Mouse (Mus musculus) B cell, adult 2 months (primary cell): ENCODE data around the gene Mtcl1.
"Not testable (repeated sequence)": the region's sequence is repeated elsewhere in the genome, so short reads cannot be mapped to it uniquely, and the experiment has no call there.

Source experiments
- DNase-seq, 2 experiments: peaks; one replicate each; pipeline ENCODE4 v3.0.0; 2022

The Mtcl1 gene

DNA sequence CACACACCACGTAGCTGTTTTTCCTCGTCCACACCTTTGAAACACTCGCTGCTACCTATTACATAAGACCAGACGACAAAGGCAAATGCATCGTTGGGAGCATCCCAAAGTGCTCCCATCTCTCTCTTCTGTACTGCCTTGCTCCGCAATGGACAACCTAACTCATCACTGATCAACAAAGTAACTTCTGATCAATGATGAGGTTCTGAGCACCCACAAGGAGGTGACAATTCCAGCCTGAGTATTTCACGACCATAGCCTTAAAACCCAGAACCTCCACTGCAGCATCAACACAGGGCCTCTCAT is 2.6 kb downstream of the Mtcl1 start:
- DNase-seq, result no peak

GRCm38 (mm10) chr17:66446196-66447006 is 3.1 kb downstream of the Mtcl1 start:
- no peak for DNase-seq

DNA sequence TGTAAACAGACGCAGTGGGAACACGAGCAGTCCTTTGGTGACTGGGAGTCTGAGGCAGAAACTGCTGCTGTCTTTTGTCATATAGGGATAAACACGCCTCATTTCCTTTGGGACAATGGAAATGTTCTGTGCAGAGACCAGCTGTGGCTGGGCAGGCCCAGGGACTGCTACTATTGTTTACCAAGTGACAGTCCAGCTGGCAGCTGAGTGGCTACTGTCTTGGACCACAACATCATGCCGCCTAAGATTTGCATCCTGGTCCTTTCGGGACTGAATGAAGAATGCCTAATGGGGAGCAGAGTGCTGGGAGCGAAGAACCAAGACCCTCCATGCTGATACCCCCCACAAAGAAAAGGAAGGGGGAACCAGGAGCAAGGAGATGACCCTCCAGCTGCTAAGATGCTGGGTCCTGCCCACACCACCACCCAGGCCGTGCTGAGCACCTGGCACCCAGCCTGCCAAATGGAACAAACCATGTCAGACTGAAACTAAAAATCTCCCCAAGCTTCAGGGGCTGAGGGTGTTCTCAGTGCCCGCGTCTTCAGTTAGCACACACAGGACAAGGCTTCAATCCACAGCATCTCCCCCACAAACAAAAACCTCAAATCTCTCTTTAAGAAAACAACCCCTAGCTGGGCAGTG is 5.4 kb downstream of the Mtcl1 start:
- no peak for DNase-seq

GRCm38 (mm10) chr17:66439888-66440287 is 9.7 kb downstream of the Mtcl1 start:
- no peak for DNase-seq

DNA sequence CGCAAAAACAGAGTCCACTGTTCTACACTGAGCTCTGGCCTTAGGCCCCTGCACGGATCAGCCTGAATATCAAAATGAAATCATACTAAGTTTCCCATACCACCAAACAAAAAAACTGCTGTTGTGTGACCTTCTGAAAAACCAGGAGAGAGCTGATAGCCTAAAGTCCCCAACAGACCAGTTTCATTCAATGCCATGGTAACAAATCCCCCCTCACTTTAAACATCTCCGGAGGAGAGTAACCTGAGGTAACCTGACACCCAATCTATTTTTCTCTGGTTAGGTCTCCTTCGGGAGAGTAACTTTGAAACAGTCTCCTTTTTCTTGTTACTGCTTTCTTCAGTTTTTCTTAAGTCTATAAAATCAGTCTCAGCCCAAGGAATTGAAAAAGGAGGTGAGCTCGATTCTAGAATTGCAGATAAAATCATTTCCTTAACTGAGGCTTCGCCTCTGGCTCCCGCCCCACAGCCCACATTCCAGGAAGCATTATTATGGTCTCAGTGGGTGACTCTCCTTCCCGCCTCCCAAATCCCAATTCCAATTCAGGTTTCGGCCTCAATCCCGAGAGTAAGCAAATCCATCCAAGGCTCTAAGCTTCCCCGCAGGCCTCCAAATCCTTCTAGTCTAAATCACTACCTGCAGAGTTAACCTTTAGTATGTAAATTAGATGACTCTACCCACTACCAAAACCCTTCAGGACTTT is 10.3 kb downstream of the Mtcl1 start:
- DNase-seq, result no peak

DNA sequence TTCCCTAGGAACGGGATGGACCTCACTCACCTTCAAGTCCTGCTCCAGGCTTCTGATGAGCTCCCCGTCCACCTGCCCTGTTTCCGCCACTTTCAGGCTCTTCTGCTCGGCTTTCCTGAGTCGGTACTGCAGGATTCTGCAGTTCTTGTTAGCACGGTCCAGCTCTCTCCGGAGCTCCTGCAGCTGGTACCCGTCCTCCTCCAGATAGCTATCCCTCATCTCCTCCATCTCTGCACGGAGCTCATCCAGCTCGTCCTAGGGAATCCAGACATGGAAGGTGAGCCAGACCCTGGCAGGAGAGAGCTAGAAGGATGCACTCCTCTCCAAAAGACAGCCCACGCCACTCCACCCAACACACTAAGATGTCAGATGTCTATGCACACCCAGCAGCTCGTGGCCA is 11.4 kb downstream of the Mtcl1 start:
- no peak for DNase-seq

- no peak for DNase-seq
Observed at GRCm38 (mm10) chr17:66436811-66437210, 12.7 kb downstream of the Mtcl1 start.

DNA sequence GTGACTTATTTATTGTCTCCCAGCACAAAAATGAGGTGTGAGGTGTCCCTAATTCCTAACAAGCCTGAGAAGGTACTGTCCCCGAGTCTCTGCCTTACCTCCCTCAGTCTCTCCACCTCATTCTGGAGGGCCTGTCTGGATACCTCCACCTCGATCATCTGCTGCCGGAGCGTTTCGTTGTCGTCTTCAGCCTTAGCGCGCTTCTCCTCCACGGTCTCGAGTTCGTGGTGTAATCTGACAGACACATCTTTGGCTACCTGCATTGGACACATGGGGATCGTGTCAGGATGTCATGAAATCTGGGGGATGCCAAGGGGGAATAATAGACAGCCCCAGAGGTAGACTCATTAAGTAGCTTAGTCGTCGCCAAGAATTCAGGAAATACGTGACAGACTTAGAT is 13.6 kb downstream of the Mtcl1 start:
- DNase-seq, result no peak

DNA sequence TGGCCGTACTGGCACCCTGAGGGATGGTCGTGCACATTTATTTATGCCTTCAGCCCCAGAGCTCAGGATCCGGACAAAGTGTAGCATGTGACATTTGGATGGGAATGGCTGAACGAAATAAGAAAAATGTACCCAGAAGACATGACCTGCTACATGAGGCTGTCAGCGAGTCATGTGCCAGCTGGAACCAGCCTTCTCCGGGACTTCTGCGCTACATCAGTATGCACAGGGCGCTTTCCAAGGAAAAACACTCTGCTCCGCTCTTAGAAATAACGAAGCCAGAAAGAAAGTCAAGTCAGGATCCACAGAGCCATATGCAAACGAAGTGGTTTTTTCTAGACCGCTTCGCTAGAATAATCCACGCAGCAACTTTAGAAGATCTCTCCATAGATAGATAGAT is 14.5 kb downstream of the Mtcl1 start:
- no peak for DNase-seq

- DNase-seq, result no peak
Observed at GRCm38 (mm10) chr17:66434566-66434965, 15.0 kb downstream of the Mtcl1 start.

DNA sequence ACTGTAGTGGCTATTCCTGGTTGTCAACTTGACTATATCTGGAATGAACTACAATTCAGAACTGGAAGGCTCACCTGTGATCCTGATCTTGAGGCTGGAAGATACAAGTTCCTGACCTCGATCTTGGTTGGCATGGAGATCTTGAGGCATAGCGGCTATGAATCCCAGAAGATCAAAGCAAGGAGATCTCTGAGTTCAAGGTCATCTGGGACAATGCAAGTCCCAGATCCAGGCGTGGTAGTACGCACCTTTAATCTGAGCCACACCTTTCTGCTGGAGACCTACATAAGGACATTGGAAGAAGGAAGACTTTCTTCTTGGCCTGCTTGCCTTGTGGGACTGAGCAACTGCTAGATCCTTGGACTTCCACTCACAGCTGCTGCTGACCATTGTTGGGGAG is 24.9 kb downstream of the Mtcl1 start:
- DNase-seq, result not testable (repeated sequence)

- no peak for DNase-seq
Observed at GRCm38 (mm10) chr17:66419421-66419820, 30.1 kb downstream of the Mtcl1 start.

GRCm38 (mm10) chr17:66417748-66418147 is 31.8 kb downstream of the Mtcl1 start:
- no peak for DNase-seq

DNA sequence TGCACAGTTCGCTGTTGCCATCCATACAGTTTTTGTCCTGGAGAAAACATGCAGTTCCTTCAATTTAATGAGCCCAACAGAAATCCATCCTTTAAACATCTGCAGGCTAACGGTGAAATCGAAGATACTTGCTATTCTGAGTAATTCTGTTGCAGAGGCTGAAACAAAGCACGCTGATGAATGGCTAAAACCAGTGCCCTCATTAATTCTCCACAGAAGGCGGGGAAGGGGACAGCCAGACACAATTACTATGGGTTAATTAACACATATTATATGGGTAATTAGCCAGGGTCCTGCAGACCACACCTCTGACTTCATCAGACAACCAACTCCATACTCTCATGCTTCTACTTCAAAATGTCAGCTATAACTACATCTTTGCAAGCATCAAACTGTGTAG is 32.2 kb downstream of the Mtcl1 start:
- DNase-seq, result no peak

DNA sequence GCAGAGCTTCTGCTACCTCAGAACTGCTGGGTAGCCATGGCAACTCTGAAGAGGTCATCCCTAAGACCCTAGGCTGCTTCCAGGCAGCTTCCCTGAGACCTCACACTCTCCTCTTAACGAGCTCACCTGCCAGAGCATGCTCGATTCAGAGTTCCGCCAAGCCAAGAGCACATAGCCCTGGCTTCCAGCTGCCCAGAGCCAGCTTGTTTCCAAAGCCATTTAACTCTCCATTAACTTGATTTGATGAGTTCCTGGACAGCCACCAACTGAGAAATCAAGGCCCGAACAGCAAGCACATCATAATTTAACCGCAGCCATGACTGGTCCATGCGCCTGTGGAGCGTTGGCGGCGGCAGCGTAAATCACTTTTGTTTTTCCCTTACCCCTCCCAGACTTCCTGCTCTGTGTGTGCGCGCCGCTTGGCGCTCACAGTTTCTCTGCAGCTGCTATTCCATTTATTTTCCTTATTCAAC is 32.7 kb downstream of the Mtcl1 start:
- no peak for DNase-seq

DNA sequence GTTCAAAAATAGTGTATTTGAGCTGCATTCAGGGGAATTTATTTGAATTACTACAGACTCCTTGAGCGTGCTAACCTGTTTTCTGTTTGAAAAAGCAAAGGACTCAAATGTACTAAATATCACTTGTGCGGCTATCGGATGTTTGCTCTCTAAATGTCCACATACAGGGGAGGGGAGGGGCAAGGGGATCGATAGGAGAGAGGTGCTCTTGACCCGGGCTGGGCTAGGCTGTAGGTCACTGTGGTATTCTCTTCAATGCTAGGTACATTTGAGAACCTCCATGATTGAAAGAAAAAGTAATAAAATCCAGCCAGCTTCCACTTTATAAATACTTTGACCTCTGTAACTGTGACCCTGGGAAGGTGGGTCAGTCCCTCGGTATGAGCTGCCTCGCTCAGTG is 33.1 kb downstream of the Mtcl1 start:
- DNase-seq, result no peak

GRCm38 (mm10) chr17:66414331-66414730 is 35.2 kb downstream of the Mtcl1 start:
- no peak for DNase-seq

DNA sequence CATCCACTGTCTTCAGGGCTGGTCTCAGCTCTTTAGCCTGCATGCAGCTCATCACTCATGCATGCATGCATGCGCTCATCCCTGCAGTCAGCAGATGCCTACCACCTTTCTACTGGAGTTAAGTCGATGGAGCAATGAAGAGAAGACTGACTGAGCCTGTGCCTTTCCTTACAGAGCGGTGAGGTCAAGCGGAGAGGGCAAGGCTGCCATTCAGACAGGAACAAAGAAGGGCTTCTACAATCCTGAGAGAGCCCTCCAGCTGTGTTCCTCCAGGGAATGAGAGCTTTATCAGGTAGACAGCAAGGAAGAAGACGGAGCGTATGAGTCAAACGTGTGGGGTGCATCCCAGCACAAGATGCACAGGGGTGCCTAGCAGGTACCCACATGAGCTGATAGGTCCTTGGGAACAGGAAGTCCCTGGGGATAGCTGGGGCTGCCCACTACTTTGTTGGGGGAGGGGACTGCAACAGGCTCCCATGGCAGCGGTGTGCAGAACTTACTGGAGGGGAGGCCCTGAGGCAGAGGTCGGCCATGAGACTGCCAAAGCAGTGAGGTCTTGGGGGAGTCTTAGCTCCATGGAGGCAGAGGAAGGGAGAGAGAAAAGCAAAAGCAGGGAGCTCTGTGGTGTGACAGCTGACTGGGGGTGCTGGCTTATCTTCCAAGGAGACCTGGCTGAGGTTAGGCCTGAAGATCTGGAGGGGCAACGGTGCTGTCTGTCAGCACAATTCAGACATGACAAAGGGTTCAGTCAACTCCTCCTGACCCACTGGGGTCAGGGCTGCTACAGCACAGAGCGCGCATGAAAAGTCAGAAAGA is 37.2 kb downstream of the Mtcl1 start:
- DNase-seq, result no peak

DNA sequence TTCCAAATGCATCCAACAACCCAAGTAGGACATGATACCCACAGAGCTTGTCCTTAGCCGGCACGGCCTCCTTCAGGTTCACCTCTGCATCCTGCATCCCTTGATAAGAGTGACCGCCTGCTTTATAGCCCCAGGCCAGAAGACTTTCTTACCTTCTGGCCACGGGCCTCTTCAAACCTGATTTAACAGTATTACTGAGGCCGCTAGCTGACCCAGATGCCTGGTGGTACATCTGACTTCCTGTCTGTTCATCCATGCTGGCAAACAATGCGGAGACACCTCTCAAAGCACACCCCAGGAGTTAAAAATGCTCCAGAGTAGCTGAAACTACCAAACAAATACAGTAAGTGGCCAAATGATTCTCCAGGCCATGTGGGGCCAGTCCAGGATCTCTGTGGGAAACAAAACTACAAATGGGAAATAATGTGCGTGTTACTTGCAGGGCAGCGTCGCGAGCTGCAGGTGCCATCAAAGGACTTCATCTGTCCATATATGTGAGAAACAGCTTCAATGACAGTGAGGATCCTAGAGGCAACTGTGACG is 38.6 kb downstream of the Mtcl1 start:
- DNase-seq, result no peak

DNA sequence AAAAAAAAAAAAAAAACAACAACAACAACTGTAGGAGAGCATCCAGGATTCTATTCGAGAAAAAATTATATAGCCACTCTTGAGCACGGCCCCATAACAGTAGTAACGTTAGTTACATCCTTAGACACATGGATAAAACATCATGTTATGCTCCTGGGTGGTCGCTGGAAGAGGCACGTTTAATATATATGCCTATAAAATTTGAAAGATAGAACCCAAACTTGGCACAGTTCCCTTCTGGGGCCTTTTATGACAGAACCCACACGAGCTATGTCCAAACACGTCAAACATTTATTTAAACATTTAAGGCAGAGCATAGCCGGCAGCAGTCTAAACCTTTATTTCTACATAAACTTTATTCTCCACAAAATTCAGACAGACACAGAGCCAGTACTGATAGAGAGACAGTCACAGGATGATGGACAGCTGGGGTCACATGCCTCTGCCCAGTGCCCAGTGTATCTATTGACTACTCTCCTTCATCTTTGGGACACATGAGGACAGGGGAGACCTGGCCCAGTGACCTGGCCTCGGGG is 40.4 kb downstream of the Mtcl1 start:
- DNase-seq, result no peak

- no peak for DNase-seq
Observed at GRCm38 (mm10) chr17:66408400-66408799, 41.1 kb downstream of the Mtcl1 start.

- no peak for DNase-seq
Observed at GRCm38 (mm10) chr17:66407833-66408232, 41.7 kb downstream of the Mtcl1 start.

GRCm38 (mm10) chr17:66405601-66406000 is 43.9 kb downstream of the Mtcl1 start:
- no peak for DNase-seq
